Mouse (Mus musculus) embryonic fibroblast, embryonic 13.5 days (primary cell): ENCODE measurements around the gene Rala.

Experiments
- CTCF ChIP-seq: IDR thresholded peaks from 2 replicates; pipeline ENCODE4 v1.5.1; 2011; ENCODE audit warnings: mild to moderate bottlenecking, control low read depth, low read length, moderate library complexity, borderline replicate concordance; ENCODE audit not compliant: insufficient read depth
- POLR2A ChIP-seq: IDR thresholded peaks from 2 replicates; pipeline ENCODE4 v1.6.1; 2011; ENCODE audit warnings: low read depth, mild to moderate bottlenecking, control low read depth, low read length, moderate library complexity

DNA sequence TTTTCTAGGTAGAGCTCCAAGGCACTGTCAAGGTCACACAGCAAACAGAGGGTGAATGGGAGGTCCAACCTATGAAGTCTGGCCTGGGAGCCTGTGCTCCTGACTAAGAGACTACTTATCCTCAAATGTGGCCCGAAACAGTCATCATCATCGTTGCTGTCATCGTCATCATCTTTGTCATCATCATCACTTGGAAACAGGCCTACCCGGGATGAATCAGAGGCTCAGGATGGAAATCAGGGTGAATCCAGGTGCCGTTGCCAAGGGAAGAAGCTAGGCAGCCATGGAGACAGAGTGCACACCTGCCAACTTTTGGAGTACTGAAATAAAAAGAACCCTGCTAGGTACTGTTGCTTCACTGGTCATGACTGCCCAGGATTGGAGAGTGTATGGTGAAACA, 104.9 kb downstream of the Rala start:
- TF ChIP-seq CTCF (no peak), POLR2A (no peak)
